Mouse (Mus musculus) left cerebral cortex, adult 9 months (tissue): ENCODE data around the gene Adgrg1.

ENCODE experiments used
- DNase-seq, 2 experiments: peaks; one replicate each; pipeline ENCODE4 v3.0.0; 2022; ENCODE audit warnings: low spot score in 2 of 2

Gene Adgrg1

GRCm38 (mm10) chr8:94976651-94977417, 2.3 kb downstream of the Adgrg1 start:
- no peak for DNase-seq

GRCm38 (mm10) chr8:94978131-94978530, 3.6 kb downstream of the Adgrg1 start:
- DNase-seq = no peak

GRCm38 (mm10) chr8:94978593-94979319, 4.2 kb downstream of the Adgrg1 start:
- no peak for DNase-seq

GRCm38 (mm10) chr8:94980176-94980575, 5.6 kb downstream of the Adgrg1 start:
- DNase-seq = no peak

GRCm38 (mm10) chr8:94980976-94981375, 6.4 kb downstream of the Adgrg1 start:
- no peak for DNase-seq

GRCm38 (mm10) chr8:94981848-94982247, 7.3 kb downstream of the Adgrg1 start:
- DNase-seq = no peak

- no peak for DNase-seq
Observed at GRCm38 (mm10) chr8:94983146-94983545, 8.6 kb downstream of the Adgrg1 start.

GRCm38 (mm10) chr8:94983881-94984516, 9.4 kb downstream of the Adgrg1 start:
- DNase-seq = peak in 1 of 2 experiments; percentile 64

GRCm38 (mm10) chr8:94985023-94985422, 10.5 kb downstream of the Adgrg1 start:
- DNase-seq = no peak

GRCm38 (mm10) chr8:94986676-94987075, 12.1 kb downstream of the Adgrg1 start:
- DNase-seq = peak in 1 of 2 experiments; percentile 51

- no peak for DNase-seq
Observed at GRCm38 (mm10) chr8:94987553-94987952, 13.0 kb downstream of the Adgrg1 start.

GRCm38 (mm10) chr8:94988619-94989018, 14.1 kb downstream of the Adgrg1 start:
- no peak for DNase-seq

- DNase-seq = no peak
Observed at GRCm38 (mm10) chr8:94989711-94990110, 15.2 kb downstream of the Adgrg1 start.

GRCm38 (mm10) chr8:94990598-94991453, 16.3 kb downstream of the Adgrg1 start:
- DNase-seq = no peak

- DNase-seq = no peak
Observed at GRCm38 (mm10) chr8:94991454-94991994, 17.0 kb downstream of the Adgrg1 start.

GRCm38 (mm10) chr8:94992010-94992409, 17.5 kb downstream of the Adgrg1 start:
- no peak for DNase-seq

GRCm38 (mm10) chr8:94992534-94992933, 18.0 kb downstream of the Adgrg1 start:
- DNase-seq = peak in 1 of 2 experiments; percentile 69

GRCm38 (mm10) chr8:94992996-94993724, 18.6 kb downstream of the Adgrg1 start:
- no peak for DNase-seq

- peak in 1 of 2 experiments; percentile 69 for DNase-seq
Observed at GRCm38 (mm10) chr8:94994006-94994405, 19.5 kb downstream of the Adgrg1 start.

GRCm38 (mm10) chr8:94994510-94994909, 20.0 kb downstream of the Adgrg1 start:
- no peak for DNase-seq
